Mouse (Mus musculus): ENCODE measurements around the gene Cnnm1. TPM values are rescaled to one million over a fixed set of nuclear protein-coding genes. Genes with fewer than 3 reads are reported as not detected.

Cnnm1 gene
- polyA plus RNA-seq, 1 experiment from 2014 or later = 0.08 TPM

DNA sequence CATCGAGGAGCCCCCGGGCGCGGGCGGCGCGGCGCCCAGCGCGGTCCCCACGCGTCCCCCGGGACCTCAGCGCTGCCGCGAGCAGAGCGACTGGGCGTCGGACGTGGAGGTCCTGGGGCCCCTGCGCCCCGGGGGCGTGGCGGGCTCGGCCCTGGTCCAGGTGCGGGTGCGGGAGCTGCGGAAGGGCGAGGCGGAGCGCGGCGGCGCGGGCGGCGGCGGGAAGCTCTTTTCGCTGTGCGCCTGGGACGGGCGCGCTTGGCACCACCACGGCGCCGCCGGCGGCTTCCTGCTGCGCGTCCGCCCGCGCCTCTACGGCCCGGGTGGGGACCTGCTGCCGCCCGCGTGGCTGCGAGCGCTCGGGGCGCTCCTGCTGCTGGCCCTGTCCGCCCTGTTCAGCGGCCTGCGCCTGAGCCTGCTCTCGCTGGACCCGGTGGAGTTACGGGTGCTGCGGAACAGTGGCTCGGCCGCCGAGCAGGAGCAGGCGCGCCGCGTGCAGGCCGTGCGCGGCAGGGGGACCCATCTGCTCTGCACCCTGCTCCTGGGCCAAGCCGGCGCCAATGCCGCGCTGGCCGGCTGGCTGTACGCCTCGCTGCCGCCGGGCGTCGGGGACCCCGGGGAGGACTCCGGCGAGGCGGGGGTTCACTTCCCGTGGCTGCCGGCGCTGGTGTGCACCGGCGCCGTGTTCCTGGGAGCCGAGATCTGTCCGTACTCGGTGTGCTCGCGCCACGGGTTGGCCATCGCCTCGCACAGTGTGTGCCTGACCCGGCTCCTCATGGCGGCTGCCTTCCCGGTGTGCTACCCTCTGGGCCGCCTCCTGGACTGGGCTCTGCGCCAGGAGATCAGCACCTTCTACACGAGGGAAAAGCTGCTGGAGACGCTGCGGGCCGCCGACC, 778 bp downstream of the Cnnm1 start:
- under 1% methylated on average over 93 of the region's 118 CpGs for WGBS
- Histone ChIP-seq H3K36me3 (ENCODE audit: control insufficient read depth, insufficient read depth) (no peaks in the 10 kb centered on the region), H3K4me1 (ENCODE audit: control insufficient read depth, insufficient read depth, low read length) (peaks cover 7% of the 10 kb centered on the region), H3K27me3 (ENCODE audit: control insufficient read depth, insufficient read depth, low read length) (peaks cover 49% of the 10 kb centered on the region), H3K9me3 (replicated peaks; ENCODE audit: control insufficient read depth, low read length) (no peaks in the 10 kb centered on the region; the same call in 1 of the 2 replicates), H3K4me2 (ENCODE audit: low read depth, low read length) (peak overlapping the region; percentile 99), H3K27ac (ENCODE audit: low read length) (no peak overlapping the region), H3K4me3 (ENCODE audit: low read length) (peak overlapping the region; percentile 60), H3K9ac (ENCODE audit: low read length) (peak overlapping the region; percentile 32)
- ATAC-seq (replicated peaks; ENCODE audit: extremely low read depth, insufficient read depth, low FRiP score) = peak; percentile 65

DNA sequence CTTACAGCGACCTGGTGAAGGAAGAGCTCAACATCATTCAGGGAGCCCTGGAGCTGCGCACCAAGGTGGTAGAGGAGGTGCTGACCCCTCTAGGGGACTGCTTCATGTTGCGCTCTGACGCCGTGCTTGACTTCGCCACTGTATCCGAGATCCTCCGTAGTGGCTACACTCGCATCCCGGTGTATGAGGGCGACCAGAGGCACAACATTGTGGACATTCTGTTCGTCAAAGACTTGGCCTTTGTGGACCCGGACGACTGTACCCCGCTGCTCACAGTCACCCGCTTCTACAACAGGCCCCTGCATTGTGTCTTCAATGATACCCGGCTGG, 1.4 kb downstream of the Cnnm1 start:
- peaks cover 7% of the 10 kb centered on the region for H3K4me1 ChIP-seq (ENCODE audit: control insufficient read depth, insufficient read depth, low read length)
- 9% methylated on average over 17 of the region's 17 CpGs for WGBS
- H3K4me2 ChIP-seq (ENCODE audit: low read depth, low read length) = peak overlapping the region; percentile 99

DNA sequence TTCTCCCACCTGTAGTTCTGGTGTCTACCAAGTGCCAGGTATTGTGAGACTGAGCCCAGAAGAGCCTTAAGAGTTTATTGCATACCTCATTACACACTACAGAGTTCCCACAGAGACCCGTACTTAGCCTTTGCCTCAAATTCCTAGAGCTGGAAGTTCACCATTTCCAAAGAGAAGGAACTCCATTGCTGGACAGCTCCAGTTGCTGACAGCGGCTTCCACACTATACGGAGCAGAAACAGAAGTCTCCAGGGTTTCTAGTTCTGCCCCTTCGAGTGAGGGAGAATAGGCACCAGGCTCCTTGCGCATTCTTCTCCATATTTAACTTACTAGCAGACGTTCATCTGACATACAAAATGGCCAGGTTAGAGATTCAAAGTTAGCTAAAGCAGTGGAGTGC, 2.0 kb downstream of the Cnnm1 start:
- no peaks in the 10 kb centered on the region; the same call in 1 of the 2 replicates for H3K9me3 ChIP-seq (replicated peaks; ENCODE audit: control insufficient read depth, low read length)
- H3K4me2 ChIP-seq (ENCODE audit: low read depth, low read length) = no peak overlapping the region
- no peak overlapping the region for H3K9ac ChIP-seq (ENCODE audit: low read length)
- 27% methylated on average over 6 of the region's 6 CpGs for WGBS
- peaks cover 7% of the 10 kb centered on the region for H3K4me1 ChIP-seq (ENCODE audit: control insufficient read depth, insufficient read depth, low read length)
- peaks cover 49% of the 10 kb centered on the region for H3K27me3 ChIP-seq (ENCODE audit: control insufficient read depth, insufficient read depth, low read length)
- no peaks in the 10 kb centered on the region for H3K36me3 ChIP-seq (ENCODE audit: control insufficient read depth, insufficient read depth)
- H3K27ac ChIP-seq (ENCODE audit: low read length) = no peak overlapping the region
- H3K4me3 ChIP-seq (ENCODE audit: low read length) = no peak overlapping the region
- ATAC-seq (replicated peaks; ENCODE audit: extremely low read depth, insufficient read depth, low FRiP score) = no peak

More for the DNA sequence above, 1.4 kb downstream of the Cnnm1 start:
- H3K36me3 ChIP-seq (ENCODE audit: control insufficient read depth, insufficient read depth) = no peaks in the 10 kb centered on the region
- no peak for ATAC-seq (replicated peaks; ENCODE audit: extremely low read depth, insufficient read depth, low FRiP score)
- H3K9me3 ChIP-seq (replicated peaks; ENCODE audit: control insufficient read depth, low read length) = no peaks in the 10 kb centered on the region; the same call in 1 of the 2 replicates
- H3K4me3 ChIP-seq (ENCODE audit: low read length) = peak overlapping the region; percentile 60
- peaks cover 49% of the 10 kb centered on the region for H3K27me3 ChIP-seq (ENCODE audit: control insufficient read depth, insufficient read depth, low read length)
- no peak overlapping the region for H3K27ac ChIP-seq (ENCODE audit: low read length)
- H3K9ac ChIP-seq (ENCODE audit: low read length) = no peak overlapping the region

DNA sequence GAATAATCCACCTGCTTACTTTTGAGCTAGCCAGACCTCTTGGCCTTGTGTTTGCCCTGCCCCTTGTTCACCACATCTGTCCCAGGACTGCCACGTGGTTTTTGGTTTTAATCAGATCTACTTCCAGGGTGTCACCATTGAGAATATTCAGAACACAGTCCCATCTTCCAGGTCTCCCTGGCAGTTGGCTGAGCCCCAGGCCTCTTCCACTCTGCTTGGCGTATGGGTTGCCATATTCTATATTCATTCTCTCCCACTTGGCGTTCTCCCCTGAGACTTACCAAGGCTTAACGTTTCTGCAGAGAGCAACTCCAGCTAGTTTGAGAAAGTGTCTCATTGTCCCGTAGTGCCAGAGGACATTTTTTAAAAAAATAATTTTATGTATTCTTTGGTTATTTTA, 2.7 kb downstream of the Cnnm1 start:
- H3K4me3 ChIP-seq (ENCODE audit: low read length) = no peak overlapping the region
- no peak overlapping the region for H3K27ac ChIP-seq (ENCODE audit: low read length)
- H3K36me3 ChIP-seq (ENCODE audit: control insufficient read depth, insufficient read depth) = no peaks in the 10 kb centered on the region
- H3K4me2 ChIP-seq (ENCODE audit: low read depth, low read length) = no peak overlapping the region
- H3K9ac ChIP-seq (ENCODE audit: low read length) = no peak overlapping the region
- no peaks in the 10 kb centered on the region; the same call in 1 of the 2 replicates for H3K9me3 ChIP-seq (replicated peaks; ENCODE audit: control insufficient read depth, low read length)
- no peak for ATAC-seq (replicated peaks; ENCODE audit: extremely low read depth, insufficient read depth, low FRiP score)
- WGBS = 82% methylated on average over 5 of the region's 5 CpGs
- peaks cover 49% of the 10 kb centered on the region for H3K27me3 ChIP-seq (ENCODE audit: control insufficient read depth, insufficient read depth, low read length)
- H3K4me1 ChIP-seq (ENCODE audit: control insufficient read depth, insufficient read depth, low read length) = peaks cover 7% of the 10 kb centered on the region

DNA sequence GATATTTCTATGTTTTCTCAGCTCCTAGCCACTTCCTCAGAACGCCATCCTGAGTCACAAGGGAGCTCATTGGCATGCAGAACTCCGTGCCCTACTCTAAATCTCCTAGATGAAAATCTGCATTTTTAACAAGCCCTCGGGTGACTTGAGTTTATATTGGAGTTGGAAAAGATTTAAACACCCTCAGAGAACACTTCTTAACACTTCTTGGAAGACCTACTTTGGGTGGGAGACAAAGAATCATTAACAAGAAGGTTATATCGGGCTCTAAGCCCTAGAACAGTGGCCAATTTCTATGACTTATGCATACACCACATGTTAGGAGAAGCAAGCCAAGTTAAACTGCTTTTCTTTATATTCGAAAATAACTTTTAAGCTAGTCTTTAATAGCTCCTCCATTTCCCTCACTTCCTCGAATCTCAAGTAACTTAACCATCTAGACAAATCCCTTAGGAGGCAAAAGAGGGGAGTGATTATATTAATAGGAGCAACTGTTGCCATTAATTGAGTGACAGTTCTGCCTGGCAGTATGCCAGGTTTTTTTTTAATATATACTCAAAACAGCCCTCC, 4.5 kb downstream of the Cnnm1 start:
- H3K9ac ChIP-seq (ENCODE audit: low read length) = no peak overlapping the region
- H3K9me3 ChIP-seq (replicated peaks; ENCODE audit: control insufficient read depth, low read length) = no peaks in the 10 kb centered on the region; the same call in 1 of the 2 replicates
- WGBS = 64% methylated on average over 6 of the region's 6 CpGs
- H3K27me3 ChIP-seq (ENCODE audit: control insufficient read depth, insufficient read depth, low read length) = peaks cover 39% of the 10 kb centered on the region
- H3K4me1 ChIP-seq (ENCODE audit: control insufficient read depth, insufficient read depth, low read length) = peaks cover 7% of the 10 kb centered on the region
- ATAC-seq (replicated peaks; ENCODE audit: extremely low read depth, insufficient read depth, low FRiP score) = no peak
- no peak overlapping the region for H3K4me2 ChIP-seq (ENCODE audit: low read depth, low read length)
- H3K36me3 ChIP-seq (ENCODE audit: control insufficient read depth, insufficient read depth) = no peaks in the 10 kb centered on the region
- no peak overlapping the region for H3K4me3 ChIP-seq (ENCODE audit: low read length)
- no peak overlapping the region for H3K27ac ChIP-seq (ENCODE audit: low read length)

DNA sequence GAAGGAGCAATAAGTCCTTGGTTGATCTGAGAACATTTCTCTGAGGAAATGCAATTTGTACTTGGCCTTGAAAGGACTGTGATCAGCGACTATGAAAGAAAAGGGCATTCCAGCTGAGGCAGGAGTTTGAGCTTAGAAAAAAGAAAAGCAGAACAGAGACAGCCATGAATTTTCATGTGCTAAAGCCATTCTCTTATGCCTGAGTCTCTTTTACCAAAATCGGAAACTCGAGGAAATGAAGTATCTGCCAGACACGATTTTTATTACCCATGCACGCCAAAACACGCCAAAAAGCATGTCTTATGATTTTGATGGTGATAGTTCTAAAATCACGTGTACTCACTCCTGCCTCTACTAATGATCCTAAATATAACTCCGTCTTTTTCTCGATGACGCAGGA, 11.3 kb downstream of the Cnnm1 start:
- Histone ChIP-seq H3K36me3 (ENCODE audit: control insufficient read depth, insufficient read depth) (no peaks in the 10 kb centered on the region), H3K27ac (ENCODE audit: low read length) (no peak overlapping the region), H3K4me1 (ENCODE audit: control insufficient read depth, insufficient read depth, low read length) (no peaks in the 10 kb centered on the region), H3K4me3 (ENCODE audit: low read length) (no peak overlapping the region), H3K4me2 (ENCODE audit: low read depth, low read length) (no peak overlapping the region), H3K27me3 (ENCODE audit: control insufficient read depth, insufficient read depth, low read length) (no peaks in the 10 kb centered on the region), H3K9ac (ENCODE audit: low read length) (no peak overlapping the region), H3K9me3 (replicated peaks; ENCODE audit: control insufficient read depth, low read length) (no peaks in the 10 kb centered on the region)
- WGBS = 83% methylated on average over 10 of the region's 10 CpGs
- no peak for ATAC-seq (replicated peaks; ENCODE audit: extremely low read depth, insufficient read depth, low FRiP score)

DNA sequence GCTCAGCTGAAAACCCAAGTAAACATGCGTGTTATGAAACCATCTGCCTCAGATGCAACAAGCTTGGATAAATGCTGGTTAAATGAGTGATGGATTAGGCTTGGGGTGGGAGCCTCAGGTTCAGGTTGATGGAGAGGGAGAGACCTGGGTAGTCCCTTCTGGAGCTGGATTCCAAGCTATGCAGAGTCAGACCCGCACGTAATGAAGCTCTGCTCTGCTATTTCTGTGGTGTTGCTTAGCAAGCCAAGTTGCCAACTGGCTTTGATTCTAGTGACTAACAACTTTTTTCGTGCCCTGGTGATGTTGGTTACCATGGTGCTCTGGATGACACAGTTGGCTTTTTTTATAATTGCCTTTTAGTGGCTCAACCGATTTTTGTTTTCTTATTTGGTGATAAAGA, 11.9 kb downstream of the Cnnm1 start:
- ATAC-seq (replicated peaks; ENCODE audit: extremely low read depth, insufficient read depth, low FRiP score) = no peak
- no peaks in the 10 kb centered on the region for H3K27me3 ChIP-seq (ENCODE audit: control insufficient read depth, insufficient read depth, low read length)
- no peak overlapping the region for H3K4me2 ChIP-seq (ENCODE audit: low read depth, low read length)
- no peak overlapping the region for H3K4me3 ChIP-seq (ENCODE audit: low read length)
- no peaks in the 10 kb centered on the region for H3K4me1 ChIP-seq (ENCODE audit: control insufficient read depth, insufficient read depth, low read length)
- H3K36me3 ChIP-seq (ENCODE audit: control insufficient read depth, insufficient read depth) = no peaks in the 10 kb centered on the region
- H3K9me3 ChIP-seq (replicated peaks; ENCODE audit: control insufficient read depth, low read length) = no peaks in the 10 kb centered on the region
- no peak overlapping the region for H3K9ac ChIP-seq (ENCODE audit: low read length)
- 70% methylated on average over 5 of the region's 5 CpGs for WGBS
- H3K27ac ChIP-seq (ENCODE audit: low read length) = no peak overlapping the region

DNA sequence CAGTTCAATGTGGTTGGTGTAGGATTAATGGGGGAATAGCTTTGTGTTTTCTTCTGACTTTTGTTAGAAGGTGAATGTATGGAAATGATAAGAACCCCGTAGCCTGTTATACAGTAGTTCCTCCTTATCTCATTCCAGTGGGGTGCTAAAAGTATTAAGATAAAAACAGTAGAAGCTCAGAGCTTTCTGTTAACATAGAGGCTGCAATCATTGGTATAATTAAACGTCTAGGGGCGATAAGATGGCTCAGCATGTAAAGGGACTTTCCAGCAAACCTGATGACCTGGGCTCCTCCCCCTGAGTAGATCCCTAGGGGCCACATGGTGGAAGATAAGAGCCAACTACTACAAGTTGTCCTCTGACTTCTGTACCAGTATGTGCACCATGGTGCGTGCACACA, 12.8 kb downstream of the Cnnm1 start:
- H3K4me2 ChIP-seq (ENCODE audit: low read depth, low read length) = no peak overlapping the region

DNA sequence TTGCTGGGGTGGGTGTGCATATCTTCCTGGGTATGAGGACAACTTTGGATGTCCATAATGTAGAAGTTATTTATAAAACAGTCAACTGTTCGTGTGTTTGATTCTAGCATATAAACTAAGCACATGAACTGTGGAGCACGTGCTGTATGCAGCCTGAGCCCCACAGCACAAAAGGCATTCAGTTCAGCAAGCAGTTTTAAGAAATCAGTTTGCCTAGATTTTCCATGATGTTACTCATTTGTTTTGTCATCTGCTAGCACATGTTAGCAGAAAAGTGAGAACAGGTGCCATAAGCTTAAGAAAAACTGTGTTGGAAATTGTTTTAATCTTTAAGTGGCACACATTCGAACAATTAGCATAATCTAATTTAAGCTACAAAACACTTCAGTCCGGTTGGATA, 19.7 kb downstream of the Cnnm1 start:
- no peak overlapping the region for H3K27ac ChIP-seq (ENCODE audit: low read length)
- H3K4me1 ChIP-seq (ENCODE audit: control insufficient read depth, insufficient read depth, low read length) = no peaks in the 10 kb centered on the region
- no peaks in the 10 kb centered on the region for H3K36me3 ChIP-seq (ENCODE audit: control insufficient read depth, insufficient read depth)
- no peak overlapping the region for H3K4me2 ChIP-seq (ENCODE audit: low read depth, low read length)
- H3K9me3 ChIP-seq (replicated peaks; ENCODE audit: control insufficient read depth, low read length) = no peaks in the 10 kb centered on the region
- no peak overlapping the region for H3K9ac ChIP-seq (ENCODE audit: low read length)
- H3K27me3 ChIP-seq (ENCODE audit: control insufficient read depth, insufficient read depth, low read length) = no peaks in the 10 kb centered on the region
- no peak overlapping the region for H3K4me3 ChIP-seq (ENCODE audit: low read length)
- 55% methylated on average over 4 of the region's 4 CpGs for WGBS
- ATAC-seq (replicated peaks; ENCODE audit: extremely low read depth, insufficient read depth, low FRiP score) = no peak

More for the DNA sequence above, 12.8 kb downstream of the Cnnm1 start:
- H3K9ac ChIP-seq (ENCODE audit: low read length) = no peak overlapping the region
- H3K9me3 ChIP-seq (replicated peaks; ENCODE audit: control insufficient read depth, low read length) = no peaks in the 10 kb centered on the region
- WGBS = 51% methylated on average over 4 of the region's 4 CpGs
- H3K4me3 ChIP-seq (ENCODE audit: low read length) = no peak overlapping the region
- no peaks in the 10 kb centered on the region for H3K36me3 ChIP-seq (ENCODE audit: control insufficient read depth, insufficient read depth)
- H3K4me1 ChIP-seq (ENCODE audit: control insufficient read depth, insufficient read depth, low read length) = no peaks in the 10 kb centered on the region
- H3K27ac ChIP-seq (ENCODE audit: low read length) = no peak overlapping the region
- no peaks in the 10 kb centered on the region for H3K27me3 ChIP-seq (ENCODE audit: control insufficient read depth, insufficient read depth, low read length)
- no peak for ATAC-seq (replicated peaks; ENCODE audit: extremely low read depth, insufficient read depth, low FRiP score)

All from heart, embryonic 16.5 days (tissue).